Mouse (Mus musculus): ENCODE measurements around the gene Tcea3. TPM values are rescaled to one million over a fixed set of nuclear protein-coding genes. Genes with fewer than 3 reads are reported as not detected.
A peak's percentile ranks its signal among the peaks of the same experiment; 100 is the strongest.

Tcea3 gene
- total RNA-seq, 2 experiments from 2014 or later: 212 to 226 TPM

GRCm38 (mm10) chr4:136227408-136227807 lies 20.1 kb upstream of the Tcea3 start:
- intact Hi-C loops (cut with DNase I; ENCODE audit: low total_unique reads): no loop called here
- no peak for DNase-seq

GRCm38 (mm10) chr4:136228640-136229039 lies 18.9 kb upstream of the Tcea3 start:
- peak; percentile 40 for DNase-seq
- intact Hi-C loops (cut with DNase I; ENCODE audit: low total_unique reads): no loop called here

- no peak for DNase-seq
- intact Hi-C loops (cut with DNase I; ENCODE audit: low total_unique reads): no loop called here
Measured at GRCm38 (mm10) chr4:136238669-136239068, 8.9 kb upstream of the Tcea3 start.

GRCm38 (mm10) chr4:136239111-136239510 lies 8.4 kb upstream of the Tcea3 start:
- DNase-seq: no peak
- intact Hi-C loops (cut with DNase I; ENCODE audit: low total_unique reads): no loop called here

GRCm38 (mm10) chr4:136239622-136240021 lies 7.9 kb upstream of the Tcea3 start:
- intact Hi-C loops (cut with DNase I; ENCODE audit: low total_unique reads): loop anchor here (2.0 kb wide), 1 partner anchor 37 kb away; no protein-coding TSS in a partner anchor
- DNase-seq: peak; percentile 89

- DNase-seq: no peak
- intact Hi-C loops (cut with DNase I; ENCODE audit: low total_unique reads): loop anchor here (2.0 kb wide), 1 partner anchor 37 kb away; no protein-coding TSS in a partner anchor
Measured at GRCm38 (mm10) chr4:136240123-136240522, 7.4 kb upstream of the Tcea3 start.

- no peak for DNase-seq
- intact Hi-C loops (cut with DNase I; ENCODE audit: low total_unique reads): loop anchor here (2.0 kb wide), 1 partner anchor 38 kb away; no protein-coding TSS in a partner anchor
Measured at GRCm38 (mm10) chr4:136240955-136241354, 6.6 kb upstream of the Tcea3 start.

- no peak for DNase-seq
- intact Hi-C loops (cut with DNase I; ENCODE audit: low total_unique reads): no loop called here
Measured at GRCm38 (mm10) chr4:136242065-136242703, 5.3 kb upstream of the Tcea3 start.

- DNase-seq: no peak
- intact Hi-C loops (cut with DNase I; ENCODE audit: low total_unique reads): no loop called here
Measured at GRCm38 (mm10) chr4:136242728-136243127, 4.8 kb upstream of the Tcea3 start.

GRCm38 (mm10) chr4:136244208-136244607 lies 3.3 kb upstream of the Tcea3 start:
- DNase-seq: no peak
- intact Hi-C loops (cut with DNase I; ENCODE audit: low total_unique reads): no loop called here

GRCm38 (mm10) chr4:136245681-136246080 lies 1.8 kb upstream of the Tcea3 start:
- intact Hi-C loops (cut with DNase I; ENCODE audit: low total_unique reads): no loop called here
- no peak for DNase-seq

- peak; percentile 40 for DNase-seq
- intact Hi-C loops (cut with DNase I; ENCODE audit: low total_unique reads): no loop called here
Measured at GRCm38 (mm10) chr4:136246568-136246969, 960 bp upstream of the Tcea3 start.

- intact Hi-C loops (cut with DNase I; ENCODE audit: low total_unique reads): no loop called here
- no peak for DNase-seq
Measured at GRCm38 (mm10) chr4:136247386-136247728, 172 bp upstream of the Tcea3 start.

GRCm38 (mm10) chr4:136248464-136249331 lies 1.2 kb downstream of the Tcea3 start:
- intact Hi-C loops (cut with DNase I; ENCODE audit: low total_unique reads): no loop called here
- DNase-seq: peak; percentile 71

GRCm38 (mm10) chr4:136249332-136249647 lies 1.8 kb downstream of the Tcea3 start:
- no peak for DNase-seq
- intact Hi-C loops (cut with DNase I; ENCODE audit: low total_unique reads): no loop called here

- intact Hi-C loops (cut with DNase I; ENCODE audit: low total_unique reads): no loop called here
- peak; percentile 76 for DNase-seq
Measured at GRCm38 (mm10) chr4:136249780-136250179, 2.3 kb downstream of the Tcea3 start.

- intact Hi-C loops (cut with DNase I; ENCODE audit: low total_unique reads): loop anchor here (5.0 kb wide), 1 partner anchor 71 kb away; no protein-coding TSS in a partner anchor
- DNase-seq: no peak
Measured at GRCm38 (mm10) chr4:136255919-136256318, 8.4 kb downstream of the Tcea3 start.

GRCm38 (mm10) chr4:136256696-136257095 lies 9.2 kb downstream of the Tcea3 start:
- intact Hi-C loops (cut with DNase I; ENCODE audit: low total_unique reads): loop anchor here (5.0 kb wide), 1 partner anchor 71 kb away; no protein-coding TSS in a partner anchor
- DNase-seq: no peak

- intact Hi-C loops (cut with DNase I; ENCODE audit: low total_unique reads): loop anchor here (5.0 kb wide), 1 partner anchor 67 kb away; no protein-coding TSS in a partner anchor
- no peak for DNase-seq
Measured at GRCm38 (mm10) chr4:136259916-136260315, 12.4 kb downstream of the Tcea3 start.

GRCm38 (mm10) chr4:136260491-136261180 lies 13.1 kb downstream of the Tcea3 start:
- intact Hi-C loops (cut with DNase I; ENCODE audit: low total_unique reads): no loop called here
- peak; percentile 85 for DNase-seq

Data from gastrocnemius, postnatal 14 days (tissue).